Mouse (Mus musculus) midbrain, embryonic 16.5 days (tissue): ENCODE data around the gene Esrrb. TPM values are rescaled to one million over a fixed set of nuclear protein-coding genes. Genes with fewer than 3 reads are reported as not detected.

ENCODE experiments used
- ATAC-seq: fragments of 200-750 bp; cut with Nextera tagmentation; 2 replicates; pipeline ENCODE4 v1.8.0; 2017; ENCODE audit warnings: moderate TSS enrichment
- H3K27ac ChIP-seq: fragments of 300-500 bp; sonication (generic); 2 replicates; pipeline ENCODE4 v1.5.1; 2014; ENCODE audit warnings: mild to moderate bottlenecking, low read length, mixed read lengths
- H3K27me3 ChIP-seq: fragments of 300-500 bp; sonication (generic); 2 replicates; pipeline ENCODE4 v1.6.1; 2014; ENCODE audit warnings: low read depth, low read length, mixed read lengths; ENCODE audit not compliant: control insufficient read depth, insufficient read depth
- H3K36me3 ChIP-seq: fragments of 300-500 bp; sonication (generic); 2 replicates; pipeline ENCODE4 v1.6.1; 2014; ENCODE audit warnings: mild to moderate bottlenecking, low read length, moderate library complexity, mixed read lengths; ENCODE audit not compliant: control insufficient read depth, insufficient read depth
- H3K4me1 ChIP-seq: fragments of 300-500 bp; sonication (generic); 2 replicates; pipeline ENCODE4 v1.6.1; 2014; ENCODE audit warnings: mild to moderate bottlenecking, low read length, mixed read lengths; ENCODE audit not compliant: control insufficient read depth, insufficient read depth
- H3K4me2 ChIP-seq: fragments of 300-500 bp; sonication (generic); 2 replicates; pipeline ENCODE4 v1.6.1; 2014; ENCODE audit warnings: mild to moderate bottlenecking, low read length, mixed read lengths
- H3K4me3 ChIP-seq: fragments of 300-500 bp; sonication (generic); 2 replicates; pipeline ENCODE4 v1.5.1; 2014; ENCODE audit warnings: low read depth, mild to moderate bottlenecking, low read length, moderate library complexity, mixed read lengths
- H3K9ac ChIP-seq: fragments of 300-500 bp; sonication (generic); 2 replicates; pipeline ENCODE4 v1.6.1; 2014; ENCODE audit warnings: low read depth, low read length, mixed read lengths
- H3K9me3 ChIP-seq: fragments of 300-500 bp; sonication (generic); replicated peaks from 2 replicates; pipeline ENCODE4 v1.6.1; 2014; ENCODE audit warnings: mild to moderate bottlenecking, low read length, mixed read lengths; ENCODE audit not compliant: control insufficient read depth, poor library complexity, severe bottlenecking
- WGBS: fragments of 180-500 bp; shearing (Covaris S2); extraction: QIAGEN DNeasy Blood & Tissue Kit; methylation state at CpG from one replicate; pipeline ENCODE4 v1.1.7; 2014; 5-methylcytosine and 5-hydroxymethylcytosine counted together
- polyA plus RNA-seq: library from polyadenylated mRNA; unstranded; fragments of >200 nt; fragmentation: Nextera tagmentation; extraction: Ambion mirVana; gene quantifications from 2 replicates; pipeline ENCODE4 v1.2.1, GENCODE M21; 2015

Esrrb gene
- polyA plus RNA-seq, 1 experiment from 2014 or later, result 4.7 TPM

GRCm38 (mm10) chr12:86556796-86557517 is 196.0 kb downstream of the Esrrb start:
- Histone ChIP-seq H3K9ac (no peak overlapping the region), H3K9me3 (no peaks in the 10 kb centered on the region), H3K4me1 (no peaks in the 10 kb centered on the region), H3K27ac (no peak overlapping the region), H3K27me3 (no peaks in the 10 kb centered on the region), H3K4me3 (no peak overlapping the region), H3K4me2 (no peak overlapping the region), H3K36me3 (no peaks in the 10 kb centered on the region)
- no peak for ATAC-seq
- WGBS, result 39% methylated on average over 10 of the region's 10 CpGs

GRCm38 (mm10) chr12:86558889-86559288 is 198.0 kb downstream of the Esrrb start:
- Histone ChIP-seq H3K4me1 (no peaks in the 10 kb centered on the region), H3K27me3 (no peaks in the 10 kb centered on the region), H3K9ac (no peak overlapping the region), H3K4me2 (no peak overlapping the region), H3K9me3 (no peaks in the 10 kb centered on the region), H3K4me3 (no peak overlapping the region), H3K27ac (no peak overlapping the region), H3K36me3 (no peaks in the 10 kb centered on the region)
- 92% methylated on average over 9 of the region's 9 CpGs for WGBS
- no peak for ATAC-seq

DNA sequence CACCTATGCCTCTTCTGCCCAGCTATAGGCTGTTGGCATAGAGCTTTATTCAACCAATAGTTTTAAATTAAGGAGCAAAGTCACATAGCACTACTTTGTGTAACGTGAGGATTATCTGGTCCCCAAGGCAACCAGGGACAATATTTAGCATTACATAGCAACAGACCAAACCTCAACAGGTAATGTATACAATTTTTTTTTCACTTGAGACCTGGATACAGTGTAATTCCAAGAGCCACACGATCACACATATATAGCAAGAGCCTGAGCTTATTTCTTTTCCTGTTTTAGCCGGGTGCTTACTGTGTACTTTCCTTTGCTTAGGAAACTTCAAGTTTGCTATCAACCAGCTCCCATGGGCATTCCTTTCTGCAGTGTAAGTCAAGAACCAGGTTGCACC is 201.8 kb downstream of the Esrrb start:
- no peaks in the 10 kb centered on the region for H3K4me1 ChIP-seq
- WGBS, result 74% methylated on average over 3 of the region's 3 CpGs
- H3K36me3 ChIP-seq, result no peaks in the 10 kb centered on the region
- H3K27ac ChIP-seq, result no peak overlapping the region
- no peak for ATAC-seq
- no peak overlapping the region for H3K9ac ChIP-seq
- no peaks in the 10 kb centered on the region for H3K27me3 ChIP-seq
- no peaks in the 10 kb centered on the region for H3K9me3 ChIP-seq
- H3K4me3 ChIP-seq, result no peak overlapping the region
- no peak overlapping the region for H3K4me2 ChIP-seq

DNA sequence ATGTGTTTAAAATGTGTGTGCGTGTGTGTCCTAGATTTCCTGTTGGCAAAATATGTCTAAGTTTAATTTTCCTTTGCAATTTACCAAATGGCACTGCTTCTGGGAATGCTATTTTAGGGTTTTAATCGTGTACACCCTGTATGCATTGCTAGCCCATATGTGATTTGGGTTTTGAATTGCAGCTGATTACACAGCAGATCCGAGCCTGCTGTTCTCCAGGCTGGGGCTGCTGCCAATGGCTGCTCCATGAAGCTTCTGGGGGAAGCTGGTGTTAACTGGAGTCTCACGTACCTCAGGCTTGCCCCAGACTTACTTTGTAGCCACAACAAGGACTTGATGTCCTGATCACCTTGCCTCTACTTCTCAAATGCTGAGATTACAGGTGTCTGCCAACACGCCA is 205.1 kb downstream of the Esrrb start:
- H3K4me2 ChIP-seq, result no peak overlapping the region
- H3K36me3 ChIP-seq, result no peaks in the 10 kb centered on the region
- H3K4me3 ChIP-seq, result no peak overlapping the region
- WGBS, result 85% methylated on average over 5 of the region's 5 CpGs
- no peak for ATAC-seq
- H3K27me3 ChIP-seq, result no peaks in the 10 kb centered on the region
- H3K4me1 ChIP-seq, result no peaks in the 10 kb centered on the region
- H3K9me3 ChIP-seq, result no peaks in the 10 kb centered on the region
- H3K27ac ChIP-seq, result no peak overlapping the region
- H3K9ac ChIP-seq, result no peak overlapping the region

Other genes with a start within 250 kb of the Esrrb start
- gene Gpatch2l, start 119.3 kb upstream of the Esrrb start, polyA plus RNA-seq, result 30.3 and 34.9 TPM in 2 replicates